Mouse (Mus musculus) embryonic facial prominence, embryonic 13.5 days (tissue): ENCODE measurements at regions not wholly inside any gene's neighbourhood (a gene's known extent, or its start where the extent isn't known, plus 50 kb on each side); places are given as distances from the start of the nearest gene placed in this dataset.

Experiments used
- ATAC-seq: fragments of 200-750 bp; cut with Nextera tagmentation; 2 replicates; pipeline ENCODE4 v1.8.0; 2017; ENCODE audit warnings: low read depth; ENCODE audit not compliant: insufficient number of reproducible peaks, insufficient read depth, low FRiP score, low TSS enrichment
- H3K27ac ChIP-seq: fragments of 300-500 bp; sonication (generic); 2 replicates; pipeline ENCODE4 v1.5.1; 2015; ENCODE audit warnings: moderate library complexity, mild to moderate bottlenecking, inconsistent platforms
- H3K27me3 ChIP-seq: fragments of 300-500 bp; sonication (generic); 2 replicates; pipeline ENCODE4 v1.6.1; 2015; ENCODE audit warnings: mild to moderate bottlenecking, inconsistent platforms
- H3K36me3 ChIP-seq: fragments of 300-500 bp; sonication (generic); 2 replicates; pipeline ENCODE4 v1.6.1; 2015; ENCODE audit warnings: mild to moderate bottlenecking, inconsistent platforms
- H3K4me1 ChIP-seq: fragments of 300-500 bp; sonication (generic); 2 replicates; pipeline ENCODE4 v1.6.1; 2015; ENCODE audit warnings: inconsistent platforms
- H3K4me2 ChIP-seq: fragments of 300-500 bp; sonication (generic); 2 replicates; pipeline ENCODE4 v1.6.1; 2015; ENCODE audit warnings: moderate library complexity, mild to moderate bottlenecking, inconsistent platforms
- H3K4me3 ChIP-seq: fragments of 300-500 bp; sonication (generic); 2 replicates; pipeline ENCODE4 v1.5.1; 2015; ENCODE audit warnings: mild to moderate bottlenecking, inconsistent platforms
- H3K9ac ChIP-seq: fragments of 300-500 bp; sonication (generic); 2 replicates; pipeline ENCODE4 v1.6.1; 2015; ENCODE audit warnings: mild to moderate bottlenecking, inconsistent platforms
- H3K9me3 ChIP-seq: fragments of 300-500 bp; sonication (generic); 2 replicates; pipeline ENCODE4 v1.6.1; 2016; ENCODE audit warnings: inconsistent platforms
- WGBS: fragments of 180-500 bp; shearing (Covaris S2); methylation state at CpG from one replicate; pipeline ENCODE4 v1.1.7; 2015; ENCODE audit warnings: mixed read lengths; 5-methylcytosine and 5-hydroxymethylcytosine counted together

DNA sequence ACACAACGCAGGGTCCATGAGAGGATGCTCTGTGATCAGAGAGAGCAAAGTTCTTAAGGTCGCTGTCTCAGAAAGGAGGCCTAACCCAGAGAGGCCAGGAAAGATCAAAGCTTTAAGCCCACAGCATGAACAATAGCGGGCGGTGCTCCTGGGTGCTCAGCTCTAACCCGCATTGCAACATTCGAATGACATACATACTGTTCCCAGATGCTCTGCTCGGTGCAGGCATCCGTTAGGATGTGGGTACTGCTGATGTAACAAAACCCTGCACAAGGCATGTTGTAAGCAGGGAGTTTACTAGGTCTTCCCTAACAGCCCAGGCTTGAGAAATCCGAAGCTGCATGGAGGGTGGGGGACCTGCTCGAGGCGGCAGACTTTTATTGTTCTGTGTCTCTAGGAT is 164.6 kb upstream of the Jarid2 start:
- Histone ChIP-seq H3K9ac (no peak overlapping the region), H3K27ac (peak overlapping the region; percentile 52; the same call in 1 of the 2 replicates), H3K36me3 (no peaks in the 10 kb centered on the region), H3K4me1 (peaks cover 22% of the 10 kb centered on the region), H3K4me3 (no peak overlapping the region), H3K27me3 (no peaks in the 10 kb centered on the region), H3K9me3 (no peaks in the 10 kb centered on the region), H3K4me2 (no peak overlapping the region)
- no peak for ATAC-seq
- WGBS, result 30% methylated on average over 11 of the region's 11 CpGs

DNA sequence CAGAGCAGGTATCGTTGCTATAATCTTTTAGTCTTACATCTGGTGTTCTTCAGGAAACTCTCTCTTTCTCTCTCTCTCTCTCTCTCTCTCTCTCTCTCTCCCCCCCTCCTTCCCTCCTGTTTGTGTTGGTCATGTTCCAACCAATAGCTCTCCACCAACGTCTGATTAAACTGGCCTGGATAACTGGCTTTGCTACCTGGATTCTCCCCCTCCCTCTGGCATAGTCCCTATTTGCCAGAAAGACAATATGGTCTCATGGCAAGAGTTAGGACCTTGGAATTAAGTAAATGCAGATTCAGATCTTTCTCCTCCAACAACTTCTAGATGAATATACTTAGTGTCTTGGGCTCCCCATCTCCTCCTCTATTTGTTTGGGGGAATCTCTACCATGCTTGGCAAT is 161.6 kb upstream of the Jarid2 start:
- Histone ChIP-seq H3K4me3 (no peak overlapping the region), H3K36me3 (no peaks in the 10 kb centered on the region), H3K27me3 (no peaks in the 10 kb centered on the region), H3K4me2 (no peak overlapping the region), H3K4me1 (peaks cover 22% of the 10 kb centered on the region), H3K9me3 (no peaks in the 10 kb centered on the region), H3K9ac (no peak overlapping the region), H3K27ac (no peak overlapping the region)
- 58% methylated on average over 2 of the region's 2 CpGs for WGBS
- no peak for ATAC-seq

DNA sequence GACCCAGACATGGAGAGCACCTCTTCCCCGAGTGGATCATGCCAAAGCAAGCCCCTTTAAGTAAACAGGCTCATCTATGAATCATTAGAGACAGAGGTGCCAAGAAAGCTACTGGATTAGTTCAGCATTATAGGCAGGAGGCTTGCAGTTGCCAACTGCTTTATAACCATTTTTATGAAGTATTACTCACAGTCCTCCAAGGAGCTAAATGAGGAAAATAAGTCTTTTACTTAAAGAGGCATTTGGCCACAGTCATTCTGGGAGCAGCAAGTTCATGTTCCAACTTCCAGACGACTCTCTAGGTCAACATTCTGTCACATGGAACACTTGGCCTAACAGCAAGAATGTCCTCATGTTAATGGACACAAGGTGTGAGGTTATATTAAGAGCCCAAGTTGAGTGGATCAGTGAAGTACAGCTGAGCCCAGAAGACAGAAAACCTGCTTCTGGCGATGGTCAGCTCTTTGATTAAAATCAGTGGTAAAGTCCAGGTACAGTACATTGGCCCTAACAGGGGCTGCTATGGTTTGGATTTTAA is 160.0 kb upstream of the Jarid2 start:
- H3K9me3 ChIP-seq, result no peaks in the 10 kb centered on the region
- peaks cover 9% of the 10 kb centered on the region; the same call in 1 of the 2 replicates for H3K4me1 ChIP-seq
- H3K4me2 ChIP-seq, result no peak overlapping the region
- no peak overlapping the region for H3K27ac ChIP-seq
- H3K9ac ChIP-seq, result no peak overlapping the region
- no peaks in the 10 kb centered on the region for H3K27me3 ChIP-seq
- ATAC-seq, result no peak
- 76% methylated on average over 3 of the region's 3 CpGs for WGBS
- no peak overlapping the region for H3K4me3 ChIP-seq
- H3K36me3 ChIP-seq, result no peaks in the 10 kb centered on the region

DNA sequence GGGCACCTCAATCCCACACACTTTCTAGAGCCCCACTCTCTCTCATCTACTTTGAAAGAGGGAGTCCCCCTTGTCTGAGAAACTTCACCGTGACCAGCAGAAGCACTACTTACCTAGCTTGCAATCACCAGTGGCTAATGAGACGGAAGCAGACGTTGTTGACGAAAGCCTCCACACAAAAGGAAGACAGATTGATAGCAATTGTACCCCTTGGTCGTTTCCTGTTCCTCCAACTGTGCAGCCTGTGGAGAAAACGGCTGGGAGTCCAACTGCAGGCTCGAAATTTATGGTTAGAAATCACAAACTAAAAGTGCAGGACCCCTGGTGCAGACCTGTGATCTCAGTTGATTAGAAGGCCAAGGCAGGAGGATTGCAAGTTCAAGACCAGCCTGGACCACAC is 155.8 kb upstream of the Jarid2 start:
- Histone ChIP-seq H3K36me3 (no peaks in the 10 kb centered on the region), H3K4me1 (no peaks in the 10 kb centered on the region), H3K9me3 (peaks cover 3% of the 10 kb centered on the region), H3K4me3 (no peak overlapping the region), H3K4me2 (no peak overlapping the region), H3K27ac (no peak overlapping the region), H3K27me3 (no peaks in the 10 kb centered on the region), H3K9ac (no peak overlapping the region)
- WGBS, result 32% methylated on average over 7 of the region's 7 CpGs
- no peak for ATAC-seq

DNA sequence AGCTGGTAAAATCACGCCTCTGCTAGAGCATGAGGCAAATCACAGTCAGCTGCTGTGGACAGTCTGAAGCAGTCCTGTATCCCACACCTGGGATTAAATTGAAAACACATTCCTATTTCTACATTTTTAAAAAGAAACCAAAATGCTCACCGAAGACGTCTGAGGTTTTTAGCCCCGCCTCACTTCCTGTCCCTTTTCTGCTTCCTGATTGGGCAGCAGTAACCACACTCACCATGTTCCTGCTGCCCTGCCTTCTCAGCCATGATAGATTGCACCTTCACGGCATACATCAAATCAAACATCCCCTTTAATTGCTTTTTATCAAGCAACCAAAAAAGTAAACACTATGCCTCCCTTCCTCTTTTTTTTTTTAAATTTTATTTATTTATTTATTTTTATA is 150.1 kb upstream of the Jarid2 start:
- H3K4me3 ChIP-seq, result no peak overlapping the region
- peaks cover 12% of the 10 kb centered on the region for H3K9me3 ChIP-seq
- no peak overlapping the region for H3K9ac ChIP-seq
- peaks cover 6% of the 10 kb centered on the region; the same call in 1 of the 2 replicates for H3K27me3 ChIP-seq
- H3K27ac ChIP-seq, result no peak overlapping the region
- WGBS, result 65% methylated on average over 5 of the region's 5 CpGs
- no peaks in the 10 kb centered on the region for H3K36me3 ChIP-seq
- H3K4me2 ChIP-seq, result no peak overlapping the region
- peaks cover 39% of the 10 kb centered on the region for H3K4me1 ChIP-seq
- ATAC-seq, result no peak

DNA sequence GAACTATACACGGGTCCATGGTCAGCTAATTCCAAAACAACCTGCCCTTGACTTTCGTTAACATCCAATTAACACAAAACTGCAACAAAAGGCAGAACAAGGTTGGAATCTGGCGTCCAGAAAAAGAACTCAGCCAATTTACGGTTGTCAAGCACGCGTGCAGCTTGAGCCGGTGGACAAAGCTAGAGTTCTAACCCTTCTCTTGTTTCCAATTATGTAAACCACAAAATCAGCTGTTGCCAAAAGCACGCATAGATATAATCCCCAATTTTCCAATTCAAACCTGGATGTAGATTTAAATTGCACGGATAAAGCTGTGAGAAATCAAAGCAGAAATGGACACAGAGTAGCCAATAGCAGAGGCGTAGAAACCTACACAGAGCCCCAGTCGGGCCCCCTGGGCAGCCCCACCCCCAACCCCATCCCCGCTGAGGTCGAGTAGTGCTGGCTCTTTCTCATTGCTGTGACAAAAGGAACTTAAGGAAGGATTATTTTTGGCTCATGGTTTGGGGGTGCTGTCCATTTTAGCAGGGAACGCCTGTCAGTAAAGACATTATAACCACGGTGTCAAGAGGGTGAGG is 149.0 kb upstream of the Jarid2 start:
- H3K4me1 ChIP-seq, result peaks cover 39% of the 10 kb centered on the region
- H3K27ac ChIP-seq, result no peak overlapping the region
- no peak overlapping the region for H3K4me3 ChIP-seq
- peaks cover 12% of the 10 kb centered on the region for H3K9me3 ChIP-seq
- H3K9ac ChIP-seq, result no peak overlapping the region
- ATAC-seq, result no peak
- 24% methylated on average over 15 of the region's 15 CpGs for WGBS
- no peaks in the 10 kb centered on the region for H3K36me3 ChIP-seq
- peaks cover 11% of the 10 kb centered on the region; the same call in 1 of the 2 replicates for H3K27me3 ChIP-seq
- peak overlapping the region; percentile 30 for H3K4me2 ChIP-seq

DNA sequence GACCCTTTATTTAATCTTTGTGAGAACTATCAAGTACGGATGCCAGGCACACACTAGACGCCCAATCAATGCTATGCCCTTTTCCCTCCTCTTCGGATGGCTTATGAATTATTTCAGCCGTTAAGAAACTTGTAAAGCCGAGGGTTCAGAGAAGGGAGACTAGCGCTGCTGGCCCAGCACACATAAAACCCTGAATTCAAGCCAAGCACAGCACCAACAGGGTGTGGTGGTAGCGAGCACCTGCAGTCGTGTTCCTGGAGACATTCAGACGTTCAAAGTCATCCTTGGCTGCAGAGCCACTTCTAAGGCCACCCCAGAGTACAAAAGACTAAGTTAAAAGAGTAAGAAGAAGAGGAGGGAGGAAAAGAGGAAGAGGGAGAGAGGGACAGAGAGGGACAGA is 148.5 kb upstream of the Jarid2 start:
- peak overlapping the region; percentile 30 for H3K4me2 ChIP-seq
- no peak overlapping the region for H3K27ac ChIP-seq

DNA sequence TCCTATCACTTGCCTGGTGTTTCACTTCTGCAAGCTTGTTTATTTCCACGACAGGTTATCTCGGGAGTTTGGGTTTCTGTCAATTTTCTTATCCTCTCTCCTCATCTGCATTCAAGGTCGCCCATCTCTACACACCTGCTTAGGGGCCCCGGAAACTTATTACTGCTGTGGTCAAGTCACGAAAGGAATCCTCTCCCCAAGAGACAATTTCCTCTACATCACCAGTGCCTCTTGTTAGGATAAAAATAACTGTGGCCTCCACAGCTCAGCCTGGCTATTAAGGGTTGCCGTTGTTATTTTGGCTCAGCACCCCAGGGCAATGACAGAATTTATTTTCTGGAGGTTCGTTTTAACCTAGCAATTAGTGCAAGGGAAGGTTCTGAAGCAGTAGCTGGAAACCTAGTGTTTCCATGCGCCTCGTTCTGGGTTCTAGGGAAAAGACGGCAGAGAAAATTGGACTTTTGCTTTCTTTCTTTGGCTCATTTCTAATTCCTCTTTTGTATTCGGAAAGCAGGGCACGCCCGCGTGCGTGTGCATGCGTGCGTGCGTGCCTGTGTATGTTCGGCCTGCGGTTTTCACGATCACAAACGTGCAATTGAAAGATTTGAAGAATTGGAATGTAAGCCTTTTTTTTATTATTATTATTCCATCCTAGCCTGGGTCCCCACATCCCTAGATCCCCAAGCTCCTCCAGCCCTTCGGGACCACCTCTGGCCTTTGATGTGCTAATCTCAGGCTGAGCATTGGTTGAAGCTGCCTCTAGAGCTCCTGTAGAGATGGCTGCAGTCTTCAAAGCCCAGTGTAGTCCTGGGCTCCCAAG is 147.1 kb upstream of the Jarid2 start:
- no peak overlapping the region for H3K4me3 ChIP-seq

More for the DNA sequence above, 148.5 kb upstream of the Jarid2 start:
- no peak overlapping the region for H3K9ac ChIP-seq
- ATAC-seq, result no peak
- peaks cover 12% of the 10 kb centered on the region for H3K9me3 ChIP-seq
- H3K36me3 ChIP-seq, result no peaks in the 10 kb centered on the region
- H3K27me3 ChIP-seq, result peaks cover 11% of the 10 kb centered on the region; the same call in 1 of the 2 replicates
- peaks cover 39% of the 10 kb centered on the region for H3K4me1 ChIP-seq
- 42% methylated on average over 9 of the region's 9 CpGs for WGBS
- H3K4me3 ChIP-seq, result no peak overlapping the region

DNA sequence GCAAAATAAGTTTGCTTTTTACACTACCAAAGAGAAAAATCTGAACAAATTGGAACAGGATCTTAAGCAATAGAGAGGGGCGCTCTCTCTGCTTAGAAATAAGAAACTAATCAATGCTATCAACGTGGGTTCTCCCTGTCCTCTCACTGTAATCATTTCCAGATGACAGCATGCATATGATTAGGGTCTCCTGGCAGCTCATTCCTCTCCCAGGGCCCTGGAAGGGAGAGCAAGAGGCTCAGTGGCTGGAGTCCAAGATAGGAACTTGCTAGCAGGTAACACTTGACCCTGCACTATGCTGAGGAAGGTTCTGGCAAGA is 146.5 kb upstream of the Jarid2 start:
- Histone ChIP-seq H3K9ac (peak overlapping the region; percentile 32; the same call in 1 of the 2 replicates), H3K4me3 (no peak overlapping the region), H3K4me1 (peaks cover 39% of the 10 kb centered on the region), H3K9me3 (peaks cover 12% of the 10 kb centered on the region), H3K27ac (no peak overlapping the region), H3K36me3 (no peaks in the 10 kb centered on the region), H3K27me3 (peaks cover 11% of the 10 kb centered on the region; the same call in 1 of the 2 replicates), H3K4me2 (peak overlapping the region; percentile 48)
- no peak; the same call in 1 of the 2 replicates for ATAC-seq
- 19% methylated on average over 2 of the region's 2 CpGs for WGBS

More for the DNA sequence above, 147.1 kb upstream of the Jarid2 start:
- Histone ChIP-seq H3K4me1 (peaks cover 39% of the 10 kb centered on the region), H3K27ac (no peak overlapping the region), H3K4me2 (peak overlapping the region; percentile 48), H3K9me3 (peaks cover 12% of the 10 kb centered on the region), H3K27me3 (peaks cover 11% of the 10 kb centered on the region; the same call in 1 of the 2 replicates), H3K9ac (peak overlapping the region; percentile 32; the same call in 1 of the 2 replicates), H3K36me3 (no peaks in the 10 kb centered on the region)
- 12% methylated on average over 23 of the region's 23 CpGs for WGBS
- ATAC-seq, result no peak

DNA sequence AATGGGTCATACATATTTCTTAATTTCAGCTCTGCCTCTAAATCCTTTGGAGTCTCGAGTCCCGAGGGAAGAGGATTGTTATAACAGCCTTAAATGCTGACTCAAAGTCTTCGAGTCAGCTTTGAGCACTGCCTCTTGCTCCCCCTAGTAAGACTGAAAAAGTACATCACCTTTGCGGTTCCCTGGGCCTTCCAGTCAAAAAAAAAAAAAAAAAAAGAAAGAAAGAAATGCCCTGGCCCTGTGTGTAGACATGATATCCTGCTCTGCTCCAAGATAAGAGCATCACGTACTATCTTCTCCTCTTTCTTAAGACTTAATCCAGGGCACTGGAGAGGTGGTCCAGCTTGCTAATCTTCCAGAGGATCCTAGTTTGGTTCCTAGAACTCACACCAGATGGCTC is 145.7 kb upstream of the Jarid2 start:
- 49% methylated on average over 5 of the region's 5 CpGs for WGBS
- no peak overlapping the region for H3K4me3 ChIP-seq
- no peak overlapping the region for H3K4me2 ChIP-seq
- ATAC-seq, result no peak
- peaks cover 39% of the 10 kb centered on the region for H3K4me1 ChIP-seq
- H3K9me3 ChIP-seq, result peaks cover 7% of the 10 kb centered on the region
- H3K27me3 ChIP-seq, result peaks cover 11% of the 10 kb centered on the region; the same call in 1 of the 2 replicates
- H3K36me3 ChIP-seq, result no peaks in the 10 kb centered on the region
- H3K9ac ChIP-seq, result no peak overlapping the region
- no peak overlapping the region for H3K27ac ChIP-seq

DNA sequence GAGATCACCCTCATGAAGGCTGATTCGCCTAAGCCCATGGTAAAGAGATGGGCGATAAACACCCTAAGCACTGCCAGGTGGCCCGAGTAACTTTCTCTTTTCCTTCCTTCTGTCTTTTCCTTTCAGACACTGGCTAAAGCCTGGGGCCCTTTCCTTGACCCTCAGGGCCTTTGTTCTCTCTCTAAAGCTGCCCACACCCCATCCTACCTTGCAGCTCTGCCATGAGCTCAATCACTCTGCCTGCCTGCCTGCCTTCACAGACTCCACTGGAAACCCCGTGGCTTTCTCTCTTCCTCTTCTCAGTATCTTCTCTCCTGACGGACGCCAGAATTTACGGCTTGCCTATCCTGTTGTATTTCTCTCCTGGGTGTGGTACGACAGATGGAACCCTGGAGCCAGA is 145.1 kb upstream of the Jarid2 start:
- H3K4me3 ChIP-seq, result no peak overlapping the region
- peaks cover 2% of the 10 kb centered on the region; the same call in 1 of the 2 replicates for H3K9me3 ChIP-seq
- H3K4me2 ChIP-seq, result no peak overlapping the region
- peaks cover 39% of the 10 kb centered on the region for H3K4me1 ChIP-seq
- H3K27ac ChIP-seq, result no peak overlapping the region
- ATAC-seq, result no peak
- H3K27me3 ChIP-seq, result peaks cover 11% of the 10 kb centered on the region; the same call in 1 of the 2 replicates
- WGBS, result 39% methylated on average over 8 of the region's 8 CpGs
- no peaks in the 10 kb centered on the region for H3K36me3 ChIP-seq
- no peak overlapping the region for H3K9ac ChIP-seq

DNA sequence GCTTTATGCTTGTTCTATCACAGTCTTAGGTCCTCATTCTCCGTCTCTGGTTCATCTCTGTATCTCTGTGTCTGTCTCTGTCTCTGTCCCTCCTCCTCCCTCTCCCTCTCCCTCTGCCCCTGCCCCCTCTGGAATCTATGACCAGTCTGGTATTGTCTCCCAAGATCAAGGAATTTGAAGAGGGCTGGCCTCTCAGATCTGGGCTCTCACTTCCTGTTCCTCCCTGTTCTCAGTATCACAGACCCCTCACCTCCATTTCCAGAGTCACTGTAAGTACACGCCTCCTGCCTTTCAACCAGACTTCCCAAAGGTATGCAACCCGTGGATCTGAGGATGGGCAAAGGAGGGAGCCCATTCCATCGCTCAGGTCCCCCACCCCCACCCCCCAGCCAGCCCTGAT is 144.7 kb upstream of the Jarid2 start:
- H3K4me2 ChIP-seq, result no peak overlapping the region
- peaks cover 11% of the 10 kb centered on the region; the same call in 1 of the 2 replicates for H3K27me3 ChIP-seq
- no peak overlapping the region for H3K27ac ChIP-seq
- H3K4me1 ChIP-seq, result peaks cover 39% of the 10 kb centered on the region
- H3K36me3 ChIP-seq, result no peaks in the 10 kb centered on the region
- H3K9me3 ChIP-seq, result no peaks in the 10 kb centered on the region
- no peak overlapping the region for H3K9ac ChIP-seq
- H3K4me3 ChIP-seq, result no peak overlapping the region
- ATAC-seq, result no peak
- 42% methylated on average over 4 of the region's 4 CpGs for WGBS
